Mouse (Mus musculus): ENCODE results near the gene 4930595M18Rik. TPM values are rescaled to one million over a fixed set of nuclear protein-coding genes. Genes with fewer than 3 reads are reported as not detected.

The 4930595M18Rik gene
- not detected in 2 replicates for polyA plus RNA-seq (2012; rRNA removed)

DNA sequence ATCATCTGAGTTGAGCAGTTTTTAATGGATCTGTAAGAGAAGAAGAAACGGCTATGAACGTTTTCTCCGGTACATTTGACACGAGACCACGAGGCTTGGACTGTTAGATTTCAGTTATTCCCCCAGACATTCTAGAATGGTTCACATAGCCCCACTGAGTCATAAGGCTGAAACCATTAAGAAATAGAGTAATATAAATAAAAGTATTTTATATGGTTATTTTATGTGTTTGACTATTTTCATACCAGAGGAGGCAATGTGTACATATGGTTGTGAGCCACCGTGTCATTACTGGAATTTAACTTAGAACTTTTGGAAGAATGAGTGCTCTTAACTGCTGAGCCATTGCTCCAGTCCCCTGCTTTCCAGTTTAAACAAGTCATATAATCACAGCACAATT, at the start of gene 4930595M18Rik:
TSS of gene 4930595M18Rik (minus strand) at position 101 of the 400 bp plus-strand sequence.
- 92% methylated on average over 6 of the region's 6 CpGs for WGBS
- no peaks in the 10 kb centered on the region for H3K36me3 ChIP-seq (ENCODE audit: control insufficient read depth, insufficient read depth, low read length)
- no peak for TF ChIP-seq POLR2A (IDR thresholded peaks at IDR 0.05; ENCODE audit: low read depth, low read length)
- TF ChIP-seq CTCF (IDR thresholded peaks at IDR 0.05; ENCODE audit: extremely low read depth, insufficient read depth, insufficient read length, insufficient replicate concordance) = no peak
- H3K27ac ChIP-seq (ENCODE audit: insufficient read depth, low read length) = no peak within 1 kb of the TSS
- no peaks in the 10 kb centered on the region for H3K4me1 ChIP-seq (ENCODE audit: control insufficient read depth, insufficient read depth, insufficient read length)
- no peaks in the 10 kb centered on the region for H3K27me3 ChIP-seq (ENCODE audit: control insufficient read depth, insufficient read depth, low read length)
- no peak within 1 kb of the TSS for H3K4me3 ChIP-seq (ENCODE audit: extremely low read depth, insufficient read depth, insufficient read length)
- DNase-seq (ENCODE audit: low read depth in 1 of 2, low spot score in 2 of 2) = no peak

DNA sequence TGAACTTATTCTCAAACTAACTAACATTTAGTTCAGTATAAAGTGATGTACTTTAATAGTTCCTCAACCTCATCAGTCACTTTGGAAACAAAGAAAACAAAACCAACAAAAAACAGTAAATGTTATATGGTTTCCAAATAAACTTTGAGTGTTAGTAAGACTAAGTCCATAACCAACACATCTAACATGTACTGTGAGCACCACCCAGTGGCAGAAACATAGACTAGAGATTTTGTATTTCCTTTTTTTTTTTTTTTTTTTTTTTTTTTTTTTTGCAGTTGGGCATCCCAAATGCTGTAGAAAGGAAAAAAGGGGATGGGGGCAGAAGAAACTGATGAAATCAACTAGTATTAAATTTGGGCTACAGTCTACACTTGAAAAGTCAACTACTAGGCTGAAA, 14.6 kb upstream of the 4930595M18Rik start:
- Histone ChIP-seq H3K4me1 (ENCODE audit: control insufficient read depth, insufficient read depth, insufficient read length) (no peaks in the 10 kb centered on the region), H3K36me3 (ENCODE audit: control insufficient read depth, insufficient read depth, low read length) (no peaks in the 10 kb centered on the region), H3K27ac (ENCODE audit: insufficient read depth, low read length) (no peak overlapping the region), H3K27me3 (ENCODE audit: control insufficient read depth, insufficient read depth, low read length) (no peaks in the 10 kb centered on the region), H3K4me3 (ENCODE audit: extremely low read depth, insufficient read depth, insufficient read length) (no peak overlapping the region)
- no peak for DNase-seq (ENCODE audit: low read depth in 1 of 2, low spot score in 2 of 2)
- TF ChIP-seq CTCF (IDR thresholded peaks at IDR 0.05; ENCODE audit: extremely low read depth, insufficient read depth, insufficient read length, insufficient replicate concordance) (no peak), POLR2A (IDR thresholded peaks at IDR 0.05; ENCODE audit: low read depth, low read length) (no peak)

All from spleen, adult 2 months (tissue).